Mouse (Mus musculus): Measurements from ENCODE around the gene Gan. TPM values are rescaled to one million over a fixed set of nuclear protein-coding genes. Genes with fewer than 3 reads are reported as not detected.

The Gan gene
- total and polyA plus RNA-seq, 3 experiments, result 5.6 to 8.7 TPM; not detected in 1

DNA sequence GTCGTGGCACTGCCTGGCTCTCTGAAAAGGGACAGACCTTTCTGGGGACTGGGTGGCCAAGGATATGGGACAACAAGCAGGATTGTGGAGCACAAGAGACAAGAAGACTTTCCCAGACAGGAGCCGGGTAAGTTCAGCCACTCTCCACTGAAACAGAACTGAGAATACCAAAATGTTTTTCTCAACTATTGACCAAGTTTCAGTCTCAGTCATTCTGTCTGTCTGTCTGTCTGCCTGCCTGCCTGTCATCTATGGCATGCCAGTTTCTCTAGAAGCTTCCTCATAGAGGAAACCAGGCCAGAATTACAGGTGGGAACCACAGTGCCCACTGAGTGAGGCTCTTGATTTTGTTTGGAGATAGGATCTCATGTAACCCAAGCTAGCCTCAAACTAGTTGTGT, 59.8 kb downstream of the Gan start:
- no peaks in the 10 kb centered on the region for H3K79me2 ChIP-seq (ENCODE audit: control insufficient read depth, insufficient read depth, low read length, poor library complexity)
- H3K9me3 ChIP-seq (replicated peaks; ENCODE audit: insufficient read depth, low read length), result no peaks in the 10 kb centered on the region
- no peak overlapping the region for H3K27ac ChIP-seq (ENCODE audit: control insufficient read depth, low read depth, low read length)
- H3K9ac ChIP-seq (ENCODE audit: control insufficient read depth, low read depth, low read length, poor library complexity, severe bottlenecking), result no peak overlapping the region
- H3K27me3 ChIP-seq (ENCODE audit: control insufficient read depth in 1 of 2, insufficient read depth in 2 of 2, low read length in 2 of 2), result no peaks in the 10 kb centered on the region
- TF ChIP-seq POLR2AphosphoS5 (IDR thresholded peaks at IDR 0.05; ENCODE audit: borderline replicate concordance, low read depth, low read length) (no peak), SIN3A (IDR thresholded peaks at IDR 0.05; ENCODE audit: low read length) (no peak), RAD21 (IDR thresholded peaks at IDR 0.05; ENCODE audit: low read depth, low read length) (no peak), CHD1 (IDR thresholded peaks at IDR 0.05; ENCODE audit: low read depth, low read length) (no peak), ZKSCAN1 (IDR thresholded peaks at IDR 0.05; ENCODE audit: low read depth, low read length) (no peak), CHD2 (IDR thresholded peaks at IDR 0.05; ENCODE audit: low read length) (no peak), ZMIZ1 (IDR thresholded peaks at IDR 0.05; ENCODE audit: low read depth, low read length) (no peak), CTCF (IDR thresholded peaks at IDR 0.05 in 2 of 3, conservative IDR thresholded peaks at IDR 0.05 in 1 of 3; ENCODE audit: control insufficient read depth in 1 of 3, insufficient read depth in 1 of 3, low read depth in 2 of 3, low read length in 3 of 3, poor library complexity in 1 of 3, severe bottlenecking in 1 of 3) (no peak), BHLHE40 (IDR thresholded peaks at IDR 0.05; ENCODE audit: borderline replicate concordance, low read depth, low read length) (no peak), JUND (IDR thresholded peaks at IDR 0.05; ENCODE audit: low read depth, low read length) (no peak), E2F4 (IDR thresholded peaks at IDR 0.05; ENCODE audit: borderline replicate concordance, low read depth, low read length) (no peak), MAX (IDR thresholded peaks at IDR 0.05; ENCODE audit: low read length) (no peak), UBTF (IDR thresholded peaks at IDR 0.05; ENCODE audit: borderline replicate concordance, insufficient read depth, low read depth, low read length) (no peak), USF2 (IDR thresholded peaks at IDR 0.05; ENCODE audit: borderline replicate concordance in 1 of 2, insufficient read depth in 1 of 2, low read depth in 1 of 2, low read length in 2 of 2) (no peak), GATA1 (IDR thresholded peaks at IDR 0.05; ENCODE audit: low read depth, low read length) (no peak), MAZ (IDR thresholded peaks at IDR 0.05; ENCODE audit: low read depth, low read length) (no peak), POLR2AphosphoS2 (IDR thresholded peaks at IDR 0.05; ENCODE audit: low read length) (no peak), POLR2A (IDR thresholded peaks at IDR 0.05; ENCODE audit: control insufficient read depth in 1 of 2, insufficient read depth in 1 of 2, low read depth in 1 of 2, low read length in 2 of 2, poor library complexity in 1 of 2) (no peak), TBP (IDR thresholded peaks at IDR 0.05; ENCODE audit: low read depth, low read length) (no peak), MAFK (IDR thresholded peaks at IDR 0.05; ENCODE audit: borderline replicate concordance, low read depth, low read length) (no peak)
- DNase-seq (ENCODE audit: low read depth, low spot score), result no peak
- H3K4me1 ChIP-seq (ENCODE audit: control insufficient read depth in 1 of 2, insufficient read depth in 2 of 2, low read length in 2 of 2), result 0 out of 4 replicates have a peak, but pooled peaks cover 0 to under 1% of the 10 kb centered on the region in 2 experiments
- H3K4me3 ChIP-seq (ENCODE audit: control insufficient read depth in 1 of 2, insufficient read depth in 1 of 2, low read depth in 2 of 2, low read length in 2 of 2), result no peak overlapping the region
- no peaks in the 10 kb centered on the region for H3K36me3 ChIP-seq (ENCODE audit: control insufficient read depth in 1 of 2, insufficient read depth in 2 of 2, low read length in 2 of 2)

DNA sequence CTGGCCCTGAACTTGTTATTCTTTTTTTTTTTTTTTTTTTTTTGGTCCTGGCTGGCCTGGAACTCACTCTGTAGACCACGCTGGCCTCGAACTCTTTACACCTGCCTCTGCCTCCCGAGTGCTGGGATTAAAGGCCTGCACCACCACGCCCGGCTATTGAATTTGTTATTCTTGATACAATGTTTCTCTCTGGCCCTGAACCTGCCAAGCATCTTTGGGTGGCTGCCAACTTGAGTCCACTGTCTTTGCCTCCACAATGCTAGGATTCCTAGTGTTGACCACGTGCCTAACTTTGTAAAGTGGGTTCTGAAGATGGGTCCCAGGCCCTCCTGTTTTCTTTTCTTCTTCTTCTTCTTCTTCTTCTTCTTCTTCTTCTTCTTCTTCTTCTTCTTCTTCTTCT, 64.5 kb downstream of the Gan start:
- Histone ChIP-seq H3K4me1 (ENCODE audit: control insufficient read depth in 1 of 2, insufficient read depth in 2 of 2, low read length in 2 of 2) (peaks cover 0 to 2% of the 10 kb centered on the region in 2 experiments; a peak in 1 of 4 replicates), H3K79me2 (ENCODE audit: control insufficient read depth, insufficient read depth, low read length, poor library complexity) (no peaks in the 10 kb centered on the region; the same call in 1 of the 2 replicates), H3K9ac (ENCODE audit: control insufficient read depth, low read depth, low read length, poor library complexity, severe bottlenecking) (no peak overlapping the region), H3K27me3 (ENCODE audit: control insufficient read depth in 1 of 2, insufficient read depth in 2 of 2, low read length in 2 of 2) (no peaks in the 10 kb centered on the region), H3K9me3 (replicated peaks; ENCODE audit: insufficient read depth, low read length) (no peaks in the 10 kb centered on the region), H3K4me3 (ENCODE audit: control insufficient read depth in 1 of 2, insufficient read depth in 1 of 2, low read depth in 2 of 2, low read length in 2 of 2) (no peak overlapping the region), H3K27ac (ENCODE audit: control insufficient read depth, low read depth, low read length) (no peak overlapping the region), H3K36me3 (ENCODE audit: control insufficient read depth in 1 of 2, insufficient read depth in 2 of 2, low read length in 2 of 2) (peaks cover 0 to 2% of the 10 kb centered on the region in 2 experiments; a peak in 1 of 4 replicates)
- DNase-seq (ENCODE audit: low read depth, low spot score), result no peak
- TF ChIP-seq KAT2A (conservative IDR thresholded peaks at IDR 0.05; ENCODE audit: low read depth, low read length) (no peak), E2F4 (IDR thresholded peaks at IDR 0.05; ENCODE audit: borderline replicate concordance, low read depth, low read length) (no peak), TCF12 (IDR thresholded peaks at IDR 0.05; ENCODE audit: low read depth, low read length) (no peak), POLR2AphosphoS5 (IDR thresholded peaks at IDR 0.05; ENCODE audit: borderline replicate concordance, low read depth, low read length) (no peak), EP300 (IDR thresholded peaks at IDR 0.05; ENCODE audit: low read depth in 1 of 2, low read length in 2 of 2) (no peak), RAD21 (IDR thresholded peaks at IDR 0.05; ENCODE audit: low read depth, low read length) (no peak), GATA1 (IDR thresholded peaks at IDR 0.05; ENCODE audit: low read depth, low read length) (no peak), POLR2A (IDR thresholded peaks at IDR 0.05; ENCODE audit: control insufficient read depth in 1 of 2, insufficient read depth in 1 of 2, low read depth in 1 of 2, low read length in 2 of 2, poor library complexity in 1 of 2) (no peak), CHD2 (IDR thresholded peaks at IDR 0.05; ENCODE audit: low read length) (no peak), SMC3 (IDR thresholded peaks at IDR 0.05; ENCODE audit: low read depth, low read length) (no peak), RCOR1 (IDR thresholded peaks at IDR 0.05; ENCODE audit: low read depth, low read length) (no peak), CTCF (IDR thresholded peaks at IDR 0.05 in 2 of 3, conservative IDR thresholded peaks at IDR 0.05 in 1 of 3; ENCODE audit: control insufficient read depth in 1 of 3, insufficient read depth in 1 of 3, low read depth in 2 of 3, low read length in 3 of 3, poor library complexity in 1 of 3, severe bottlenecking in 1 of 3) (no peak), ZKSCAN1 (IDR thresholded peaks at IDR 0.05; ENCODE audit: low read depth, low read length) (no peak)

All from MEL (cell line).